Mouse (Mus musculus): ENCODE measurements around the gene Slc7a5. TPM values are rescaled to one million over a fixed set of nuclear protein-coding genes. Genes with fewer than 3 reads are reported as not detected.
A peak's percentile ranks its signal among the peaks of the same experiment; 100 is the strongest.

Gene Slc7a5
- total RNA-seq, 1 experiment from 2014 or later = 18.2 TPM

GRCm38 (mm10) chr8:121943716-121944115, 36.2 kb upstream of the Slc7a5 start:
- ATAC-seq (replicated peaks in 1 of 2; ENCODE audit: insufficient read depth in 1 of 2, low FRiP score in 2 of 2, low TSS enrichment in 1 of 2, low read depth in 1 of 2, poor library complexity in 2 of 2, severe bottlenecking in 2 of 2) = no peak

- ATAC-seq (replicated peaks in 1 of 2; ENCODE audit: insufficient read depth in 1 of 2, low FRiP score in 2 of 2, low TSS enrichment in 1 of 2, low read depth in 1 of 2, poor library complexity in 2 of 2, severe bottlenecking in 2 of 2) = no peak
Measured at GRCm38 (mm10) chr8:121943057-121943540, 35.6 kb upstream of the Slc7a5 start.

- no peak for ATAC-seq (replicated peaks in 1 of 2; ENCODE audit: insufficient read depth in 1 of 2, low FRiP score in 2 of 2, low TSS enrichment in 1 of 2, low read depth in 1 of 2, poor library complexity in 2 of 2, severe bottlenecking in 2 of 2)
Measured at GRCm38 (mm10) chr8:121938732-121939131, 31.2 kb upstream of the Slc7a5 start.

GRCm38 (mm10) chr8:121936391-121936790, 28.9 kb upstream of the Slc7a5 start:
- ATAC-seq (replicated peaks in 1 of 2; ENCODE audit: insufficient read depth in 1 of 2, low FRiP score in 2 of 2, low TSS enrichment in 1 of 2, low read depth in 1 of 2, poor library complexity in 2 of 2, severe bottlenecking in 2 of 2) = no peak

GRCm38 (mm10) chr8:121935341-121936294, 28.1 kb upstream of the Slc7a5 start:
- 0 out of 4 replicates have a peak, but pooled peaks of 1 of the 2 experiments have one; percentile 27 for ATAC-seq (replicated peaks in 1 of 2; ENCODE audit: insufficient read depth in 1 of 2, low FRiP score in 2 of 2, low TSS enrichment in 1 of 2, low read depth in 1 of 2, poor library complexity in 2 of 2, severe bottlenecking in 2 of 2)

- ATAC-seq (replicated peaks in 1 of 2; ENCODE audit: insufficient read depth in 1 of 2, low FRiP score in 2 of 2, low TSS enrichment in 1 of 2, low read depth in 1 of 2, poor library complexity in 2 of 2, severe bottlenecking in 2 of 2) = no peak
Measured at GRCm38 (mm10) chr8:121934923-121935322, 27.4 kb upstream of the Slc7a5 start.

GRCm38 (mm10) chr8:121934506-121934905, 27.0 kb upstream of the Slc7a5 start:
- ATAC-seq (replicated peaks in 1 of 2; ENCODE audit: insufficient read depth in 1 of 2, low FRiP score in 2 of 2, low TSS enrichment in 1 of 2, low read depth in 1 of 2, poor library complexity in 2 of 2, severe bottlenecking in 2 of 2) = peak; percentile 53 to 74; a peak in 2 of 4 replicates

GRCm38 (mm10) chr8:121932668-121933520, 25.4 kb upstream of the Slc7a5 start:
- ATAC-seq (replicated peaks in 1 of 2; ENCODE audit: insufficient read depth in 1 of 2, low FRiP score in 2 of 2, low TSS enrichment in 1 of 2, low read depth in 1 of 2, poor library complexity in 2 of 2, severe bottlenecking in 2 of 2) = no peak

GRCm38 (mm10) chr8:121932026-121932667, 24.7 kb upstream of the Slc7a5 start:
- ATAC-seq (replicated peaks in 1 of 2; ENCODE audit: insufficient read depth in 1 of 2, low FRiP score in 2 of 2, low TSS enrichment in 1 of 2, low read depth in 1 of 2, poor library complexity in 2 of 2, severe bottlenecking in 2 of 2) = no peak

GRCm38 (mm10) chr8:121931571-121931970, 24.1 kb upstream of the Slc7a5 start:
- ATAC-seq (replicated peaks in 1 of 2; ENCODE audit: insufficient read depth in 1 of 2, low FRiP score in 2 of 2, low TSS enrichment in 1 of 2, low read depth in 1 of 2, poor library complexity in 2 of 2, severe bottlenecking in 2 of 2) = no peak

GRCm38 (mm10) chr8:121930047-121930446, 22.6 kb upstream of the Slc7a5 start:
- no peak for ATAC-seq (replicated peaks in 1 of 2; ENCODE audit: insufficient read depth in 1 of 2, low FRiP score in 2 of 2, low TSS enrichment in 1 of 2, low read depth in 1 of 2, poor library complexity in 2 of 2, severe bottlenecking in 2 of 2)

- ATAC-seq (replicated peaks in 1 of 2; ENCODE audit: insufficient read depth in 1 of 2, low FRiP score in 2 of 2, low TSS enrichment in 1 of 2, low read depth in 1 of 2, poor library complexity in 2 of 2, severe bottlenecking in 2 of 2) = peak; percentile 77 to 90
Measured at GRCm38 (mm10) chr8:121927316-121927715, 19.8 kb upstream of the Slc7a5 start.

- ATAC-seq (replicated peaks in 1 of 2; ENCODE audit: insufficient read depth in 1 of 2, low FRiP score in 2 of 2, low TSS enrichment in 1 of 2, low read depth in 1 of 2, poor library complexity in 2 of 2, severe bottlenecking in 2 of 2) = no peak
Measured at GRCm38 (mm10) chr8:121926266-121926665, 18.8 kb upstream of the Slc7a5 start.

GRCm38 (mm10) chr8:121925624-121926023, 18.1 kb upstream of the Slc7a5 start:
- peak; percentile 66 to 67; a peak in 3 of 4 replicates for ATAC-seq (replicated peaks in 1 of 2; ENCODE audit: insufficient read depth in 1 of 2, low FRiP score in 2 of 2, low TSS enrichment in 1 of 2, low read depth in 1 of 2, poor library complexity in 2 of 2, severe bottlenecking in 2 of 2)

- ATAC-seq (replicated peaks in 1 of 2; ENCODE audit: insufficient read depth in 1 of 2, low FRiP score in 2 of 2, low TSS enrichment in 1 of 2, low read depth in 1 of 2, poor library complexity in 2 of 2, severe bottlenecking in 2 of 2) = no peak
Measured at GRCm38 (mm10) chr8:121924681-121925080, 17.2 kb upstream of the Slc7a5 start.

- no peak for ATAC-seq (replicated peaks in 1 of 2; ENCODE audit: insufficient read depth in 1 of 2, low FRiP score in 2 of 2, low TSS enrichment in 1 of 2, low read depth in 1 of 2, poor library complexity in 2 of 2, severe bottlenecking in 2 of 2)
Measured at GRCm38 (mm10) chr8:121922101-121922500, 14.6 kb upstream of the Slc7a5 start.

- ATAC-seq (replicated peaks in 1 of 2; ENCODE audit: insufficient read depth in 1 of 2, low FRiP score in 2 of 2, low TSS enrichment in 1 of 2, low read depth in 1 of 2, poor library complexity in 2 of 2, severe bottlenecking in 2 of 2) = no peak
Measured at GRCm38 (mm10) chr8:121921582-121921981, 14.1 kb upstream of the Slc7a5 start.

Data from hematopoietic stem cell, adult 5-6 weeks (primary cell).